Mouse (Mus musculus) cerebellum, adult 9-11 months (tissue): Measurements from ENCODE around the gene Ldha.
"Not testable (repeated sequence)": the region's sequence is repeated elsewhere in the genome, so short reads cannot be mapped to it uniquely, and the experiment has no call there.

ENCODE experiments used
- DNase-seq: peaks from one replicate; pipeline ENCODE4 v3.0.0; 2022

Gene Ldha

DNA sequence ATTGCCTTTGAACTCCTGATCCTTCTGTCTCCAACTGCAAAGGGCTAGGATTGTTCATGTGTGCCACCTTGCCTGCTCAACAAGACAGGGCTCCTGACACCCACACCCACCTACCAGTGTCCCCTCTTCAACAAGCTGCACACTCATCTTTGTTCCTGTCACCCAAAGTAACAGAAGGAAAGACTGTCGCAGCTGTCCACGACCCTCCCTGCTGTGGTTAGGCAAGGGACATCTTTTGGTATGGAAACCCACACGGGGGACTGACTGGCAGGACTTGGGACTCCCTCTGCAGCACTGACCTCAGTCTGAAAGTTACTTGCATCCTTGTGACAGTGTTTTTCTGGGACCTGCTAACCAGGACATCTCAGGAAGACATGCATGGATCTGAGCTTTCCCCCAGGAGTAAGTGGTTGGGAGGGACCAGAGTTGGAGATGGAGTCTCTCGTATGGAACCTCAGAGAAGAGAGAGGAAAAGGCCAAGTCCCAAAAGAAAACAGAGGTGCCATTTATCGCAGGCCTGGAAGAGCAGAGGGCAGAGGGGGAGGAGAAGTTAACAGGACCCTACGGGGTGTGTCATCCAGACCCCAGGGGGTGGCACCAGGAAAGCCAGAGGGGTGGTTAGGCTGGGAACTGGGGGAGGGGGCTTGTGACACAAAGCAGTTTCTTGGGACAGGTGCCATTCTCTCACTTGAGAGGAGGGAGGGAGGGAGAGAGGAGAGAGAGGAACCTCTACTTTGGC lies at the start of gene Ldha:
Gene Ldha, plus strand, starts transcription at position 689 of the 739 bp plus-strand sequence.
- DNase-seq = no peak

DNA sequence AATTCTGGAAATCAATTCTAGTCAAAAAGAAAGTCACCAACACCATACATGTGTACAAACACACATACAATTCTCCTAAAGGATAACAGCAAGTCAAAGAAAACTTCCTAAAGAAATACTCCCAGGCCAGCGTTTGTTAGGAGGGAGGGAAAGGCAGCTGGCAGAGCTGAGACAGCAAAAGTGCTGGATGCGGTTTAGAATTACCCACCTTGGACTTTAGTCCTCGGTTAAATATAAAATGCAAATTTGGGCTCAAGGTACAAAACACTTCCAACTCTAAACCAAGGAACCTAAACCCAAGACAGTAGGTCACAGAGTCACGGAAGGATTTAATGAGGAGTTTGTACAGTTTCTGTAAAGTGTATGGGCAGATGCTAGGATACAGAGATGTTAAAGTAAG lies 47.4 kb upstream of the Ldha start:
- DNase-seq = no peak

DNA sequence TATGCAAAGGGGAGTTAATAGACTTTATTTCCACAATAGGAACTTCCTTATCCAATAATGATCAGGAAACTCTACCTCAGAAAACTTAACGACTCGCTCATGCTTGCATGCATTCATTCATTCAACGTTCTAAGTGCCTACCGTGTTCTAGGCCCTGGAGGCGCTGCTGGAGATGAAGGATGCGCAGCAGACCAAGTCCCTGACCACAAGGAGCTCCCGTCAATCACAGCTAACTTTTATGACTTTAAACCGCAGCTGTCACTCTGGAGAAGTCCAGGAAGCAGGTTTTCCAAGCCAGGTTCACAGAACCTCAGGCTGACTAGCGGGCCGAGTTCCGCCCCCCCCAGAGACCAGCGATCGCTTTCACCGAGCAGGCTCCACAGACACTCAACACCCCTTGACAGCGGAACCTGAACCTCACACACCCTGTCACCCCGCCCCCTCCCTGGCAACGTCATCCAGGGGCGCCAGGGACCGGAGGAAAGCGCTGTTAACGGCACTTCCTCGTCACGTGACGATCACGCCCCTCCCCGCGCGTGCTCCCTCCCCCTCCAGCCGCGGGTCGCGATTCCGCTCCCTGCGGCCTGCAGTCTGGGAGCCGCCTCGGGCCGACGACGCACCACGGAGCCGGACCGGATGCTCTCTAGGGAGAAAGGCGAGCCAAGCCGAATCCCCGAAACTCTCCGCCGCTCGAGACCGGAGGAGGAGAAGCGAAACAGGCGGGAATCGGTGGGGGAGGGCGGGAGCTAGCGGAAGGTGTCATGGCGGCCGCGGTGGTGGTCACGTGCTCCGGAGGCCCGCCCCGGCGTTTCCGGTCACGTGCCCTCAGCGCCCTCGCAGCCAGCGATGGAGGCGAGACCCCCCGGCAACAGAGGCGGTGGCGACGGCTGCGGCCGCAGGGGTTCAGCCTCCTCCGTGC lies 45.7 kb upstream of the Ldha start, which contains the start of the genes Hps5 and Gtf2h1:
Gene Hps5, minus strand, starts transcription at position 778 of the 919 bp plus-strand sequence.
Gene Gtf2h1, plus strand, starts transcription at position 817 of the 919 bp plus-strand sequence.
- peak; percentile 97 for DNase-seq

DNA sequence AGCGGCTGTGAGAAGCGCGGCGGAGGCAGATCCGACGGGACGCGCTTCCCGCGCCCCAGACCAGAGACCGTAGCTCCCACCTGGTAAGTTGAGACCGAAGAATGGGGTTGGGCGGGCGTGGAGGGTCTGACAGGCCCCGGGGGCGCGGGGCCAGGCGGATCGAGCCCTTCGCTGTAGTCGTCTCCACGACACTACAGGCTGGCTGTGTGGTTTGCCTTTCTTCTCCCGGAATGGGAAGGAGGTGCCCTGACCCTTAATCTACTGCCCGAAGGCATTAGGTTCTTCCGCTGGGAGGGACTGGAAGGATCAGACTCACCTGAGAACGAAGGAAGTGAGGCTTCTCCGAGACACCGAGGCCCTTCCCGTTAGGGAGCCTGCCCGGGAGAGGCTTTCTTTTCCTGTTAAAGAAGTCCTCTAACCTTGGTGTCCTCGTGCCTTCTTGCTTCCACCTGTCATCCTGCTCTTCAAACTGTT lies 45.0 kb upstream of the Ldha start:
- DNase-seq = no peak

GRCm38 (mm10) chr7:46796779-46797178 lies 44.5 kb upstream of the Ldha start:
- peak; percentile 14 for DNase-seq

DNA sequence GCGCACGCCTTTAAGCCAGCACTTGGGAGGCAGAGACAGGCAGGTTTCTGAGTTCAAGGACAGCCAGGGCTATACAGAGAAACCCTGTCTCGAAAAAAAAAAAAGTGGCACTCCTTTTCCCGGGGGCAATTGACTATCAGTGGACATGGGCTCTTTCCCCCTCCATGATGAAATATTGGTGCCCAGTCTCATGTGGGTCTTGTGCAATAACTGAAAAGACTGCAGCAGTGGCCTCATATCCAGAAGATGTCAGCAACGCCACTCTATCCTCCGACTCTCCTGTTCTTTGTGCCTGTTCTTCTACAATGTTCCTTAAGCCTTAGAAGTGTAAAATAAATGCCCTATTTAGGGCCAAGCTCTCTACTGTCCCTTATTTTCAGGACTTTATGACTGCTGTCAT lies 30.9 kb upstream of the Ldha start:
- no peak for DNase-seq

DNA sequence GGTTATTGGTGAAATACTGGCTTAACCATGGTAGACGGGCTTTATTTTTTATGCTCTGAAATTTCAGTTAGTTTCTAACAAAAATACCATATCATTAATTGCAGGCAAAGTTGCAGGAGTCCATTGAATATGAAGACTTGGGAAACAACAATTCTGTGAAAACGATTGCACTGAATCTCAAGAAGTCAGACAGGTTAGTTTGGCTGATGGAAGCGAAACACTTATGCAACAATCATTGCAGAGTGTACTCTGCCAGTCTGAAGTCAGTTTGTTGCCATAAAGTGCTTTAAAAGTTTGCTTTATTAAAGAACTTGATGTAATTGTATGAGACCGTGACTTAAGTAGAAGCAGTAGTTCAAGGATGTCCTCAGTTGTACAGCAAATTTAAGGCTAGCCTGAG lies 27.3 kb upstream of the Ldha start:
- DNase-seq = no peak

DNA sequence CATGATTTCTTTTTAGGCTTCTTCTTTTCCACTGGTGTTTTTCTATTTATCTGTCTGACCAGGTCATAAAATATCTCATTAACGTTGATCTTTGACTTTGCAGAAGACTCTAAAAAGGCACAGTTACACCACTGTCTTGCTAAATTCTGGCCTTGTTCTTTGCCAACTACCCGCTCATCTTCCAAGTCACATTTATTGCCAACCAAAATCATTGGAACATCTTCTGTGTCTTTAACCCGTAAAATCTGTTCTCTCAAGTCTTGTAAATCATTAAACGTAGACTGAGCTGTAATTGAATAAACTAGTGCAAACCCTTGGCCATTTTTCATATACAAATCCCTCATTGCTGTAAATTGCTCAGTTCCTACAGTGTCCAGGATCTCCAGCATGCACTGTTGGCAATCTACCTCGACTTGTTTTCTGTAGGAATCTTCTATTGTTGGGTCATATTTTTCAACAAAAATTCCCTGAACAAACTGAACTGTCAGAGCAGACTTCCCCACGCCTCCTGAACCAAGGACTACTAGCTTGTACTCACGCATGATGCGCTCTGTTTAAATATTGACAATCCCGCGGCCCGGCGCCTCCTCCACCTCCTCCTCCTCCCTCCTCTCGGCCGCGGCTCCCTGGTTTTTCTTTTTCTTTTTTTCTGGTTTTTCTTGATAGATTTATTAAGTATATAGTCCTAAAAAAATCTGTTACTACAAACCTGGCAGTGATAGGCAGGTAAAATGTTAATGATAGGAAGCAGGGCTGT lies 20.2 kb upstream of the Ldha start:
- not testable (repeated sequence) for DNase-seq

GRCm38 (mm10) chr7:46827046-46827802 lies 14.1 kb upstream of the Ldha start:
- DNase-seq = no peak

DNA sequence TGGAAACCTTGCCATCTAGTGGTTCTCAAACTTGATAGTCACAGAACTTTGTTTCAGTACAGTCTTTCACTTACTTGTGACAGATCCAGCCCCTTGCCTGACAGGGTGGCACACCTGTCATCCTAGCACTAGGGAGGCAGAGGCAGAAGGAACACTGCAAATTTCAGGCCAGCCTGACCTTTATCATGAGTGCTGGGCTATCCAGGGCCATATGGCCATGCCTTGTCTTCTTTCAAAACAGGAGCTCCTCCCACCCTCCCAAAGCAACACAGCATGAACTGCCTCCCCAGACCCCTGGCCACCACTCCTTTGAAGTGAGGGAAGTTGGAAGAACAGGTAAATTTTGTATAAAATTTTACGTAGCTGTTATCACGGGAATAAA lies 13.5 kb upstream of the Ldha start:
- no peak for DNase-seq

GRCm38 (mm10) chr7:46829911-46830310 lies 11.4 kb upstream of the Ldha start:
- DNase-seq = no peak

DNA sequence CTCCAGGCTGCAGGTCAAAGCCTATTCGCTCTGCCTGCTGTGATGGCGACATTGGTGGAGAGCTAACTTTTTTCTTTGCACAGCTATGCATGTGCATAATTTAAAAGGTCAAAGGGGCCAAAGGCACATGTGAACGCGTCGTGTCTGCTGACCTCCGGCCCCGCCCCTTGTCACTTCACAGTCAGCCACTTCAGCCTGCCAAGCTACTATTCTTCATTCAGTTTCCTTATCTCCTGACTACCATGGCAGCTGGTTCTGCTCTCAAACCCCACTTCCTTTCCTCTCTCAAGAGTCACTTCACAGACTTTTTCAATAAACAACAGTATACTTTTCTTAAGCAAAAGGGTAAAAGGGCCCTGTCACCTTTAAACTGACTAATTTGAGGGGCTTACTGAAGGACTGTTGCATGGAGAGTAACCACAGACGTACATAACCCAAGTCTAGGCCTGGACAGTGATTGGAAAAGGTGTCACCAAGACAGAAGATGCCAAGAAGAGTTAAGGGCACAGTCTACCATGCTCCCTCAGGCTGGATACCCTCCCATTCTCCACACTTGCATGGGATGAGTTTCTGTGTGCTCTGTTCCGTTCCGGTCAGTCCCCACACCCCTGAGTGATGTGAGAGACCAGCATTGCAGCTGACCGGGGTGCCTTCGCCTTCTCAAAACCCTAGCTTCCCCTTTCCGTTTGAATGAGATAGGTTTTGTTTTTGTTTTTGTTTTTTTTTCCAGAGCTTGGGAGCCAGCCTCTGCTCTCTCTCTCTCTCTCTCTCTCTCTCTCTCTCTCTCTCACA lies 10.3 kb upstream of the Ldha start:
- no peak for DNase-seq

DNA sequence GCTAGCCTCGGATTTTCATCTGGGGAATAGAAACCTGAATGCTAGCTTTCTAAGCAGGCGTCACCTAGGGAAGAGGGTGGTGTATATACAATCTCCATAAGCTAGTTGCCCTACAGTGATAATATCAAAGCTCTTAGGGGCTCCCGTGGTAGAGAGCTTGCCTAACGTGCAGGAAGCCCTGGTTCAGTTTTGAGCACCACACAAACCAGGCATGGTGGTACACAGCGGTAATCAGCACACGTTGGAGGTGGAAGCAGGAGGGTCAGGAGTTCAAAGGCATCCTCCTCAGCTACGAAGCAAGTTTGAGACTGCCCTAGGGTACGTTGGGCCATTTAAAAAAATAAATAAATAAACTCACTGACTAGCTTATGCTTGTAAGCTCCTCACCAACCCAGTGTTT lies 9.6 kb upstream of the Ldha start:
- DNase-seq = no peak

GRCm38 (mm10) chr7:46832112-46832810 lies 9.0 kb upstream of the Ldha start:
- not testable (repeated sequence) for DNase-seq

DNA sequence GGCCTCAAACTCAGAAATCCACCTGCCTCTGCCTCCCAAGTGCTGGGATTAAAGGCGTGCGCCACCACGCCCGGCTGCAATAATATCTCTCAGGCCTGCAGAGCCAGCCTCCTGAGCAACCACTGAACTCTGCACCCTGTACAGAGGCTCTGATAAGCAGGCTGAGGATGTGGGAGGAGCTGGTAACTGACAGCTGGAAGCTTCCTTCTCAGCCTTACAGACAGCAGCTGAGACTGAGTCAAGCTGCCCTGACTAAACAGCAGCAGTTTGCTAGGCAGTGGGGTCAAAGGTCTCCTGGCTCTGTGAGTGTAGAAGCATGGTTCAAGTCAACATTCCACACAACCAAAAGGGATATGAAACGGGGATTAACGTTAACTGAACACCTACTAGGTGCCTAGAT lies 8.0 kb upstream of the Ldha start:
- DNase-seq = no peak

DNA sequence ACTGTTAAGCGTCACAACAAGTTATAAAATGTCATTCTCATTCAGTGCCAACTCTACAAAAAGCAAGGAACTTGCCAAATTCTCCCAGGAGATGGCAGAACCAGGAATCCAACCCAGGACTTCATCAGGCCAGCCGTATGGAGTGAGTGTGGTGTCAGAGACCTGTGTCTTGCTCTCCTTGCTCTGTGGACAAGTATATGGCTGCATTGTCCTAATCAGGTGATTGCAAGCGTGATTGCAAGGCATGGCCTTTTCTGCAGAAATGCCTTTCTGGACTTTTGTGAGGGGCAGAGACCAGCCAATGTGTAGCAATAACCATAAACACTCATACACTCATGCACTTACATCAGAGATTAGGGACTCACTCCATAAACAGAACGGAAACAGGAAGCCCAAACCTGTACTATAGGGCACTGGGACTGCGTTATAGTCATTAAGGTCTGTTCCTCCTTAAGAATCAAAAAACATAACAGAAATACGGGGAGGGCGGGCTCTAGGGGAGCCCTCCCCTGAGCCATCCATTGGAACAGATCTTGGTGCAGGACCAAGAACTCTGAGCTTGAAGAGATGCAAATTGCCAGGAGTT lies 7.5 kb upstream of the Ldha start:
- no peak for DNase-seq

DNA sequence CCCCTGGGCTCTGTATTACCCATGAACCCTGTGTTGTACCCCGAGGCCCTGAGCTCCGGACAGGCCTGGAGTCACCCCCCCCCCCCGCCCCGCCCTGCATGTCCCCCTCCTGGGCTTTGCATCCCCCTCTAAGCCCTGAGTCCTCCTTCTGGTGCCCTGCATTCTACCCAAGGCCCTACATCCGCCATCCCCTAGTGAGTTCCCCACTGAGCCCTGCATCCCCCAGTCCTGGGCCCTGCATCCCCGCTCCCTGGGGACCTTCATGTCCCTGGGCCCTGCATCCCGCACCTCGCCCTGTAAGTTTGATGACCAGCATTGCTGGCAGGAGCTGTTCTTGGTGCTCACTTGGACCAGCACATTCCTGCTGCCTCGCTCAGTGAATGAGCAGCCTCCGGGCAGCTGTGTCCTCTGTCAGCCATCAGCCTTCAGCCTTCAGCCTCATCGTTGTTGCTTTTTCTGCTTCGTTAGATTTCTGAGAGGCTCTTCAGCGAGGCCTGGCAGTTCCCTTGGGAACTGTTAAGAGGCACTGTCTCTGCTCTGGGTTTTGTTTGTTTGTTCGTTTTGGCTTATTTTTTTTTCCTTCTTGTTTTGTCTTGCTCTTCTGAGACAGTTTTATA lies 6.2 kb upstream of the Ldha start:
- DNase-seq = no peak

- no peak for DNase-seq
Observed at GRCm38 (mm10) chr7:46836357-46836756, 4.9 kb upstream of the Ldha start.

- DNase-seq = no peak
Observed at GRCm38 (mm10) chr7:46837073-46837472, 4.2 kb upstream of the Ldha start.

DNA sequence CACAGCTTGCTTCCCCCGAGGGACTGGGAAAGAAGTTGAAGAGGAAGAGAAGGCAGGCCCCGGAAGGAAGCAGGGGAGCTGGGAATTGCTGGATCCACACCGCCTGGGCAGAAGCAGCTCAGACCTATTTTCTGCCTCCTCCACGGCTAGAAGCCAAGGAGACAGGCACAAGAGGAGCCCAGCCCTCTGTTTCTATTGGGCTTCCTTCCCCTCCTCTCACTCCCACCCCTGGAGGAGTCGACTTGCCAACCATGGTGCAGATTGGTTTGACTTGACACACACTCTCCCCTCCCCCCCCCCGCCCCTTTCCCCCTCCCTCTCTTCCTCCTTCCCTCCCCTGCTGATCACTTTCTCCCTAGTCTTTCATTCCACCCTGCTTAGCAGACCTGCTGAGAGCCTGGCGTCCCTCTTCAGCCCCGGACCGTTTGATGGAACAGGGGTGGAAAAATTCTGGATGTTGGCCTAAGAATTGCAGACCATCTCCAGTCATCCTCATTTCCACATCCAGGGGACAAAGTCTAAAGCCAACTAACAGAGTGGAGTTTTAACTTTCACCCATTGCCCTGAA lies 3.1 kb upstream of the Ldha start:
- peak; percentile 43 for DNase-seq
